Mouse (Mus musculus): ENCODE data around the gene Ets1. TPM values are rescaled to one million over a fixed set of nuclear protein-coding genes. Genes with fewer than 3 reads are reported as not detected.

The Ets1 gene
- polyA plus RNA-seq, 1 experiment from 2014 or later: 80.2 TPM

DNA sequence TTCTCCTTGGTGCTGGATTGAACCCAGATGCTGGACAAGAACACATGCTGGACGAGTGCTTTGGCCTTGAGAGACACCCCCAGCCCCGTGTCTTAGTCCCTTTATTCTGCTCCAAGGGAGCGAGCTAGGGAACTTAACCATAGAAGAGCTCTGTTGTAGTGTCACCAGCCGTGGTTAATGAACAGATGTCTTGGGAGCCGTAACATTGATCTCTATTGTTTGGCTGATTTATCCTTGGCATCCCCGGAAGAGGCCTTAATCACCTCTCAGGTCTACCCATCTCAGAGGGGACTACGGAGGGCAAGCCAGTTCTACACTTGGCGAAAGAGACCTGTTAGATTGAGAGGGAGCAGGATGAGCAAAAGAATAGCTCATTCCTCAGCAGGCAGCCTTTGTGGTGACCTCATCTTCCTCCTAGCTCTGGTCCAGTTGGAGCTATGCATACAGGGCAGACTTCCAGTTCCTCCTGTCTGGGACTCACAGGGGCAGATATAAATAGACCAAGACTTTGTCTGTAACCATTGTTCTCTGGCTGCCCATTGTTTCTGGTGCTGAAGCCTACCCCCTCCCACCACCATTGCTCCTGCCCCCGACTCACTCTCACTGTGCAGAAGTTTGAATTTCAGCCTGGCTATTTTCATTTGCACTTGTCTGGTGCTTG, 79.9 kb downstream of the Ets1 start:
- WGBS: 42% methylated on average over 9 of the region's 9 CpGs
- Histone ChIP-seq H3K27ac (ENCODE audit: low read length) (peak overlapping the region; percentile 67), H3K4me3 (ENCODE audit: low read length) (no peak overlapping the region), H3K4me1 (ENCODE audit: insufficient read depth, low read length) (peaks cover 94% of the 10 kb centered on the region), H3K4me2 (replicated peaks; ENCODE audit: low read depth, low read length) (no peak overlapping the region), H3K27me3 (ENCODE audit: insufficient read depth, low read length) (no peaks in the 10 kb centered on the region), H3K9me3 (ENCODE audit: low read length) (no peaks in the 10 kb centered on the region), H3K36me3 (ENCODE audit: insufficient read depth, low read length) (no peaks in the 10 kb centered on the region), H3K9ac (replicated peaks; ENCODE audit: low read length) (peak overlapping the region; percentile 18)
- peak; percentile 50 for ATAC-seq (ENCODE audit: low FRiP score, low TSS enrichment)

DNA sequence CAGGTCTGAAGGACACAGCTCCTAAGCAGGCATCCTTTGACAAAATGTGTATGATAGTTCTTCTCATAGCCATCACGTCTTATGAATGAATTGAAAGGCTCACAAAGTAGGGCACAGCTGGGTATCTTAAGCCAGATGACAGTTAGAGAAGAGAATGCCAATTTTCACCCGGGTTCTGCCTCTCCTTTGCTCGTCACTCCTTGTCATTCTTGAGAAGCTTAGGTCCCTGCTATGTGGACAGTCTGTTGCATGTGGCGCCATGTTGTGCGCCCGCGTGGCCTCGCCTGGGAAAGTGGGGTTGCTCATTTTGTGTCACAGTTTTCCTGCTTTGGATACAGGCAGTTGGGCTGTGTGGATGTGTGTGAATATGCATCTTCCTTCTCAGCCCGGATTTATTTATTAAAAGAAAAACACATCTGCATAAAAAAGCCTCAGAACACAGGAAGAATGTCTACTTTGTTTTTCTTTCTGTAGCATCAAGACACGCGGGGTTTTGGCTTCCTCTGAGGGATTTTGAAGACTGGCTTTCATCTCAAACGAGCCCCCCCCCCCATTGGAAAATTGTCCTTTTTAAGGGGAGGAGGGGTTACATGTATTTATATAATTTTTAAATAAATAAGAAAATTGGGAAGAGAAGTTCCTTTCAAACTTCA, 81.4 kb downstream of the Ets1 start:
- H3K36me3 ChIP-seq (ENCODE audit: insufficient read depth, low read length): no peaks in the 10 kb centered on the region
- peaks cover 97% of the 10 kb centered on the region for H3K4me1 ChIP-seq (ENCODE audit: insufficient read depth, low read length)
- H3K9me3 ChIP-seq (ENCODE audit: low read length): no peaks in the 10 kb centered on the region
- peak overlapping the region; percentile 76 for H3K27ac ChIP-seq (ENCODE audit: low read length)
- no peak overlapping the region for H3K9ac ChIP-seq (replicated peaks; ENCODE audit: low read length)
- H3K4me2 ChIP-seq (replicated peaks; ENCODE audit: low read depth, low read length): no peak overlapping the region
- no peak for ATAC-seq (ENCODE audit: low FRiP score, low TSS enrichment)
- WGBS: 52% methylated on average over 12 of the region's 12 CpGs
- H3K27me3 ChIP-seq (ENCODE audit: insufficient read depth, low read length): no peaks in the 10 kb centered on the region
- H3K4me3 ChIP-seq (ENCODE audit: low read length): no peak overlapping the region

DNA sequence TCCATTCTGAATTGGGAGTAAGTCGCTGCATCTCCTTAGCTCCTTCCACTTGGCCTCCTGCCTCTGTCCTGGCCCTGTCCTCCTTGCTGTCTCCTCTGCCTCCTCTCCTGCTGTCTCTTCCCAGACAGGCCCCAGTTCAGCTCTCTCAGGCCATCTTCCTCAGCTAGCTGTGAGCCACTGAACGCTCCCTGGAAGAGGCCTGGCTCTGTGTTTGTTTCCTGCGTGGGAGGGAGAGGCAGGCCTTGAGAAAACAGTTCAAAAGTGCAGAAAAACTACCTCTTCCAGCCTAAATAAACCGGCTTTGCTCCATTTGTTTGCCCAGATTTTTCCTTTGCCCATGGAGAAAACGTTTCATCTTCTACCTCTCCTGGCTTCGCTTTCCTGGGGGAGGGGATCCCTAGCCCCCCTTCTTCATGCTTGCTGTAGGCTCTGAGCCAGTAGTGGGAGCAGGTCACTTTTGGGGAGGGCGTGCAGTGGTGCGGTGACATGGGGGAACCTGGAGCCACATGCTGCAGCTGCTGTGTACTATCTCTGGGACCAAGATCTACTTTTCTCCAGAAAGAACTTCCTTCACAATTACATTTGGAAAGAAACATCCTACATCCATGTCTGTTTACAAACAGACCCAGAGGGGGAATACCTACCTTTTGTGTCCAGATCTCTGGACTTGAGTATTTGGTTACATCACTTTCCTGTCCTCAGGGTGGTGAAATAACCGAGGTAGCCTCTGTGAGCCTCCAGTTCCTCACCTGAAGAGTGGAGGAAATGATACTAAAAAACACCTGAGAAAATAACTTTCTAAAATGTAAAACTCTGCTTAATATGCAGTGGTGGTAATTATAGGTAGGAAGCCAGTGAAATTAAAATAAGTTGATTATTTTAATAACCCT, 82.2 kb downstream of the Ets1 start:
- Histone ChIP-seq H3K36me3 (ENCODE audit: insufficient read depth, low read length) (no peaks in the 10 kb centered on the region), H3K27ac (ENCODE audit: low read length) (peak overlapping the region; percentile 76), H3K9me3 (ENCODE audit: low read length) (no peaks in the 10 kb centered on the region), H3K9ac (replicated peaks; ENCODE audit: low read length) (0 out of 2 replicates have a peak overlapping the region, but pooled peaks have one; percentile 25), H3K4me3 (ENCODE audit: low read length) (no peak overlapping the region), H3K4me2 (replicated peaks; ENCODE audit: low read depth, low read length) (no peak overlapping the region), H3K27me3 (ENCODE audit: insufficient read depth, low read length) (no peaks in the 10 kb centered on the region), H3K4me1 (ENCODE audit: insufficient read depth, low read length) (peaks cover 89% of the 10 kb centered on the region)
- 19% methylated on average over 9 of the region's 9 CpGs for WGBS
- no peak for ATAC-seq (ENCODE audit: low FRiP score, low TSS enrichment)

DNA sequence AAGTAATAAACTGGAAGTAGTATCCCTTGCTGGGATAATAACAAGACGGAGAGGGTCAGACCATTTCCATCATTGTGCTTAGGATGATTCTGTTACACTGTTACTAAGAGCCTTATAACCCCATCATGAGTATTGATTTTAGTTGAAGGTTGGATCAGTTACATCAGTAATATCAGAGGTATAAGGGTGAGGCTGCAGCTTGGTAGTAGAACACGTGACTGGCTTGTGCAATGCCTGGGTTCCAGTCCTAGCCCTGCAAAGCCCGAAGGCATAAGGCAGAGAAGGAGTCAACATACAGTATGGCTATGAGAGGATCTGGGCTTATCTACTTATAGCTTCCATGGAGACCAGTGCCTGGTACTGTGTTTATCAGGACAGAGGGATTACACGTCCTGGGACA, 82.8 kb downstream of the Ets1 start:
- no peak for ATAC-seq (ENCODE audit: low FRiP score, low TSS enrichment)
- 79% methylated on average over 4 of the region's 4 CpGs for whole genome bisulfite sequencing
- H3K4me2 ChIP-seq (replicated peaks; ENCODE audit: low read depth, low read length): no peak overlapping the region
- H3K4me1 ChIP-seq (ENCODE audit: insufficient read depth, low read length): peaks cover 82% of the 10 kb centered on the region
- H3K27ac ChIP-seq (ENCODE audit: low read length): no peak overlapping the region
- H3K4me3 ChIP-seq (ENCODE audit: low read length): no peak overlapping the region
- H3K27me3 ChIP-seq (ENCODE audit: insufficient read depth, low read length): no peaks in the 10 kb centered on the region
- H3K9ac ChIP-seq (replicated peaks; ENCODE audit: low read length): no peak overlapping the region
- H3K9me3 ChIP-seq (ENCODE audit: low read length): no peaks in the 10 kb centered on the region
- no peaks in the 10 kb centered on the region for H3K36me3 ChIP-seq (ENCODE audit: insufficient read depth, low read length)

DNA sequence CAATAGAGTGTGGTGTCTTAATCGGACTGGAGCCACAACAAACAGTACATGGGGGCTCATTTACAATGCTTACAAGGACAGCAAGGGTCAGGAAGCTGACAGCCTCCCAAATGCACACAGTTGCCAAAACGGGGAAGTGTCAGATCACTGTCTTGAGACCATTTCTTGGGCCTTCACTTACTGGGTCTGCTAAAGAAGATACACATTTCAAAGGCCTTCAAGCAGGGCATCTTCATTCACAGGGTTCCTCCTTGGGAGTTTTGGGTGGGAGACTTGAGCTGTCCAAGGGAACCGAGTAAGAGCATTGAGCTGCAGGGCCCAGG, 83.9 kb downstream of the Ets1 start:
- WGBS: 35% methylated on average over 3 of the region's 3 CpGs
- H3K27ac ChIP-seq (ENCODE audit: low read length): no peak overlapping the region
- H3K4me2 ChIP-seq (replicated peaks; ENCODE audit: low read depth, low read length): no peak overlapping the region
- no peaks in the 10 kb centered on the region for H3K9me3 ChIP-seq (ENCODE audit: low read length)
- H3K9ac ChIP-seq (replicated peaks; ENCODE audit: low read length): no peak overlapping the region
- no peaks in the 10 kb centered on the region for H3K27me3 ChIP-seq (ENCODE audit: insufficient read depth, low read length)
- H3K4me1 ChIP-seq (ENCODE audit: insufficient read depth, low read length): peaks cover 72% of the 10 kb centered on the region
- no peak for ATAC-seq (ENCODE audit: low FRiP score, low TSS enrichment)
- H3K36me3 ChIP-seq (ENCODE audit: insufficient read depth, low read length): no peaks in the 10 kb centered on the region
- H3K4me3 ChIP-seq (ENCODE audit: low read length): no peak overlapping the region

DNA sequence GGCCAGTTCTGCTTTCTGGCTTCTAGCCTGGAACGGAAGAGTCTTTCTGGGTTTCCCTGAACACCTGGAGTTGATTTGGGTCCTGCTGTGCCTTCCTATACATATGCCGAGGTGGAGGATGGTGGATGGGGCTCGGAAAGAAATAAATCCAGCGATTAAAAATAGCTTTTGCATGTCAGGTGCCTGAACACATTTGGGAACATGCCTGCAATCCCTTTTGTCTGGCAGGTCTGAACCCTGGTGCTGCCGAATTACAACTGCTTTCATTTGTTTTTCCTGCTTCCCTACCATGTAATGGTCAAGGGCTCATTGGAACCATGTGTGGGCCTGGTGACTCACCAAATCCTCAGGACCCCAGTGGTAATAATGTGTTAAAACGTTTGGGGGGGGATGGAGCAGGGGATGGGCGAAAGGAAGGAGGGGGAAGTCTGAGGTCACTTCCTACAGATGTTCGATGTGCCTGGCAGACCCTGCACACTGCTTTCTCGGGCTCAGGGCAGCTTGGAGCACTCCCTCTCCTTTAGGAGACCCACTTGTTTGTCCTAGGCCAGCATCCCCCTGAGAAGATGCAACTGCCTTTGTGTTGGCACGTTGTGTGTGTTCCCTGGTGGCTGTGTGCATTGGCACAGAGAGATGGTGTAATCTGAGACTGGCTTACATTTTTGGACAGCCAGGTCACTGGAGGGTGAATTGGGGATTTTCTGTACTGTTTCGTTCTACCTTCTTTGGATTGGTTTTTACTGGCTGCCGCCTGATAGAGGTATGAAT, 84.4 kb downstream of the Ets1 start:
- H3K9me3 ChIP-seq (ENCODE audit: low read length): no peaks in the 10 kb centered on the region
- H3K9ac ChIP-seq (replicated peaks; ENCODE audit: low read length): peak overlapping the region; percentile 32; the same call in 1 of the 2 replicates
- peaks cover 66% of the 10 kb centered on the region for H3K4me1 ChIP-seq (ENCODE audit: insufficient read depth, low read length)
- no peak overlapping the region for H3K4me3 ChIP-seq (ENCODE audit: low read length)
- ATAC-seq (ENCODE audit: low FRiP score, low TSS enrichment): peak; percentile 12; the same call in 1 of the 2 replicates
- H3K27me3 ChIP-seq (ENCODE audit: insufficient read depth, low read length): no peaks in the 10 kb centered on the region
- H3K36me3 ChIP-seq (ENCODE audit: insufficient read depth, low read length): no peaks in the 10 kb centered on the region
- peak overlapping the region; percentile 67 for H3K27ac ChIP-seq (ENCODE audit: low read length)
- H3K4me2 ChIP-seq (replicated peaks; ENCODE audit: low read depth, low read length): no peak overlapping the region
- 29% methylated on average over 12 of the region's 12 CpGs for WGBS

DNA sequence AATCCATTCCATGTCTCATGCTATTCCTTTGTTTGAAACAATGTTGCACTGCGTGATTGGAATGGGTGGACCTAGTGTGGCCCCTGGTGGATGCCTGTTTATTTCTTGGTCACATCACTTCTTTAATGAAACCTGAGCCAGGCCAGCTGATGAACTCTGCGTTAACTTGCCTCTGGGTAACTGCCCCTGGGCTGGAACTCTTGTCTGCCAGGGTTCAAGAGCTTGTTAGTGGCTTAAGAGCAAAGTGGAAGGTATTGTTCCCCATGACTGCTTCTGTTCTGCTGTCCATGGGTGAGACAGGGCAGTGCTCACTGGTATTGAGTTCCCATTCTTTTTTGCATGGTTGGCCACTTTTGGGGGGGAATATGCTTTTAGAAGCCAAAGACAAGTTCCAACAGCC, 85.1 kb downstream of the Ets1 start:
- Histone ChIP-seq H3K27me3 (ENCODE audit: insufficient read depth, low read length) (no peaks in the 10 kb centered on the region), H3K27ac (ENCODE audit: low read length) (peak overlapping the region; percentile 67), H3K9me3 (ENCODE audit: low read length) (no peaks in the 10 kb centered on the region), H3K36me3 (ENCODE audit: insufficient read depth, low read length) (no peaks in the 10 kb centered on the region), H3K9ac (replicated peaks; ENCODE audit: low read length) (0 out of 2 replicates have a peak overlapping the region, but pooled peaks have one; percentile 10), H3K4me3 (ENCODE audit: low read length) (no peak overlapping the region), H3K4me1 (ENCODE audit: insufficient read depth, low read length) (peaks cover 60% of the 10 kb centered on the region), H3K4me2 (replicated peaks; ENCODE audit: low read depth, low read length) (no peak overlapping the region; the same call in 1 of the 2 replicates)
- ATAC-seq (ENCODE audit: low FRiP score, low TSS enrichment): peak; percentile 79
- 32% methylated on average over 2 of the region's 2 CpGs for WGBS

DNA sequence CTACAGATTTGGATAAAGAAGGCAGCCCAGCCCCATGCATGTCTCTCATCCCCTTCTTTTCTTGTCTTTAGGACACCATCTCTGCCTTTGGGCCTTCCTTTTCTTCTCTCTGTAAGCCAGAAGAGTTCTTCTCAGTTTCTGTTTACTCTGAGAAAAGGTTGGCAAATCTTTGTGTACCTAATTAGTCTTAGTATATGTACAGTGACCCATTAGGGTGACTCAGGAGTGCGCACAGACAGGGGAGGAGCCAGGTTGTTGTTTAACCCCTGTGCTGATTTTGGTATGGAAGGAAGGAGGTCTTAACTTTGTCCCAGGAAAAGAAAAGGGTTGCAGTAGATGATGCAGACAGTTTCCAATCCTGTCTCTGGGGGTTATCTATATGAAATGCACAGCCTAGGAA, 86.2 kb downstream of the Ets1 start:
- H3K4me3 ChIP-seq (ENCODE audit: low read length): no peak overlapping the region
- no peak overlapping the region for H3K4me2 ChIP-seq (replicated peaks; ENCODE audit: low read depth, low read length)
- no peak overlapping the region for H3K27ac ChIP-seq (ENCODE audit: low read length)
- ATAC-seq (ENCODE audit: low FRiP score, low TSS enrichment): no peak
- peaks cover 2% of the 10 kb centered on the region; the same call in 1 of the 2 replicates for H3K36me3 ChIP-seq (ENCODE audit: insufficient read depth, low read length)
- peaks cover 52% of the 10 kb centered on the region for H3K4me1 ChIP-seq (ENCODE audit: insufficient read depth, low read length)
- H3K9ac ChIP-seq (replicated peaks; ENCODE audit: low read length): no peak overlapping the region
- H3K27me3 ChIP-seq (ENCODE audit: insufficient read depth, low read length): no peaks in the 10 kb centered on the region
- WGBS: 63% methylated on average over 1 of the region's 1 CpGs
- H3K9me3 ChIP-seq (ENCODE audit: low read length): no peaks in the 10 kb centered on the region

DNA sequence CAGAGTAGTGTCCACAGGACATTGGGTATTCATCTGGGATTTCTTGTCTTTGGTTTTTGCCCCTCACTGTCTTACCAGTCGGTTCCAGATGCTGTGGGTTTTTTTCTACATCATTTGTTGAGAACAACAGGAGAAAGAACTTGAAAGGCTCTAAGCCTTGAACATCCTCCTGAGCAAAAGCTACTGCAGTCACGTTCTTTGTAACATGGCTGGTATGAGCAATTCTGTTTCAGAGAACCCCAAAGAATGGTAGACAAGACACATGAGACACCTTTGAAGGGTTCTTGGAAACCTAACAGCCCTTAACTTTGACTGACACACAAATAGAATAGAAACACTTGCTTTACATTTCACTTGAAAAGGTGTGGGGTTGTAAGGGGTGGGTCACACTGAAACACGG, 86.9 kb downstream of the Ets1 start:
- Histone ChIP-seq H3K9me3 (ENCODE audit: low read length) (no peaks in the 10 kb centered on the region), H3K27me3 (ENCODE audit: insufficient read depth, low read length) (no peaks in the 10 kb centered on the region), H3K4me3 (ENCODE audit: low read length) (no peak overlapping the region), H3K4me1 (ENCODE audit: insufficient read depth, low read length) (peaks cover 45% of the 10 kb centered on the region), H3K9ac (replicated peaks; ENCODE audit: low read length) (no peak overlapping the region), H3K36me3 (ENCODE audit: insufficient read depth, low read length) (peaks cover 4% of the 10 kb centered on the region; the same call in 1 of the 2 replicates), H3K4me2 (replicated peaks; ENCODE audit: low read depth, low read length) (no peak overlapping the region), H3K27ac (ENCODE audit: low read length) (no peak overlapping the region)
- 87% methylated on average over 3 of the region's 3 CpGs for WGBS
- no peak for ATAC-seq (ENCODE audit: low FRiP score, low TSS enrichment)
